Mouse (Mus musculus): ENCODE data around the gene Pvalb. TPM values are rescaled to one million over a fixed set of nuclear protein-coding genes. Genes with fewer than 3 reads are reported as not detected.

The Pvalb gene
- total RNA-seq, 1 experiment: not detected

DNA sequence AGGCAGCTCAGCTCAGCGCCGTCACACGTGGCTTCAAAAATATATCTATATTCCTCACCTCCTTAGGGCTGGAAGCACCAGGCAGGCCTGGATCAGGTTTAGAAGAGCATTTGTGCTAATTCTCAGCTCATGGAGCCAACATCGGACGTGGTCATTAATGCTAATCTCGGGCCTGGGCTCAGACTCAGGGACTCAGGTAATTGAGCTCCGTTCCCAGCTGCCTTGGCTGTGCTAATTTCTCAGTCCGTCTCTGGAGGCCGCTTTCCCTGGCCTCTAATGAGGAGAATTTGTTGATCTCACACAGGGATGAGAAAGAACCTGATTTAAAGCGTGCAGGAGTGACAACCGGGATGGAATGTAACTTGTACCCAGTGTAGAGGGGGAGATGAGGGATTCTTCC is 41.7 kb downstream of the Pvalb start:
- no peaks in the 10 kb centered on the region for H3K9me3 ChIP-seq (ENCODE audit: control insufficient read depth, insufficient read depth, low read depth, low read length)
- no peak for TF ChIP-seq MAFK (IDR thresholded peaks at IDR 0.05; ENCODE audit: insufficient read depth, low read depth, low read length)
- TF ChIP-seq ZNF384 (IDR thresholded peaks at IDR 0.05; ENCODE audit: low read depth, low read length): no peak
- TF ChIP-seq ZC3H11A (IDR thresholded peaks at IDR 0.05; ENCODE audit: borderline replicate concordance, low read depth, low read length): no peak
- TF ChIP-seq CHD2 (IDR thresholded peaks at IDR 0.05; ENCODE audit: low read depth, low read length): no peak
- H3K36me3 ChIP-seq (ENCODE audit: control insufficient read depth, insufficient read depth, low read length, poor library complexity, severe bottlenecking): peaks cover 8% of the 10 kb centered on the region; the same call in 1 of the 2 replicates
- DNase-seq (ENCODE audit: low read depth, low spot score): no peak
- in situ Hi-C loops (cut with MboI; ENCODE audit: low sequenced_read_pairs in 2 of 2, unreplicated experiment in 2 of 2): no loop called here
- no peak overlapping the region for H3K9ac ChIP-seq (ENCODE audit: insufficient read depth, low read depth, low read length, poor library complexity, severe bottlenecking)
- H3K4me1 ChIP-seq (ENCODE audit: control insufficient read depth in 2 of 2, insufficient read depth in 2 of 2, low read length in 2 of 2, poor library complexity in 1 of 2): no peaks in the 10 kb centered on the region
- no peak overlapping the region for H3K4me3 ChIP-seq (ENCODE audit: insufficient read depth in 1 of 2, low read depth in 1 of 2, low read length in 2 of 2, poor library complexity in 1 of 2, severe bottlenecking in 1 of 2)
- H3K27ac ChIP-seq (ENCODE audit: insufficient read depth, low read depth, low read length, poor library complexity, severe bottlenecking): no peak overlapping the region; the same call in 1 of the 2 replicates

DNA sequence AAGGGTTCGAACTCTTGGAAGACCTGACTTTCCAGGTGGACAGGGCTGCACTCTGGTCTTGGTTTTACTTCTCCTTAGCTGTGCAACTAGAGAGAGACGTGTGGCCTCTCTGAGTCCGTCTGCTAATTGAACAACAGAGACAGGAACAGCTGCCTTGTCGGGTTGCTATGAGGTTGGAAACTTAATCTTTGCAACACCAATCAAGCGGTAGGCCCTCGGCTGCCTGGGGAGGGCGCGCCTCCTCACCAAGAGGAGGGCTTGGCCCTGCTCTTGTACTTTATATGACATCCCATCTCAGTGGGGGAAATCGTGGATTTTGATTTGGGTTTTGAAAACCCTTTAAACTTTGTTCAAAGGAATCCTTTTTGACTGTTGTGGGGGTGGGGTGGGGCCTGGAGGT is 44.3 kb downstream of the Pvalb start:
- H3K27ac ChIP-seq (ENCODE audit: insufficient read depth, low read depth, low read length, poor library complexity, severe bottlenecking): no peak overlapping the region
- TF ChIP-seq ZNF384 (IDR thresholded peaks at IDR 0.05; ENCODE audit: low read depth, low read length): no peak
- no peak for TF ChIP-seq CHD2 (IDR thresholded peaks at IDR 0.05; ENCODE audit: low read depth, low read length)
- TF ChIP-seq HCFC1 (IDR thresholded peaks at IDR 0.05; ENCODE audit: borderline replicate concordance, insufficient read depth, low read length): no peak
- TF ChIP-seq ZC3H11A (IDR thresholded peaks at IDR 0.05; ENCODE audit: borderline replicate concordance, low read depth, low read length): no peak
- TF ChIP-seq MAFK (IDR thresholded peaks at IDR 0.05; ENCODE audit: insufficient read depth, low read depth, low read length): no peak
- H3K4me3 ChIP-seq (ENCODE audit: insufficient read depth in 1 of 2, low read depth in 1 of 2, low read length in 2 of 2, poor library complexity in 1 of 2, severe bottlenecking in 1 of 2): no peak overlapping the region
- no peak for DNase-seq (ENCODE audit: low read depth, low spot score)
- in situ Hi-C loops (cut with MboI; ENCODE audit: low sequenced_read_pairs in 2 of 2, unreplicated experiment in 2 of 2): no loop called here
- H3K9me3 ChIP-seq (ENCODE audit: control insufficient read depth, insufficient read depth, low read depth, low read length): no peaks in the 10 kb centered on the region
- no peak overlapping the region for H3K9ac ChIP-seq (ENCODE audit: insufficient read depth, low read depth, low read length, poor library complexity, severe bottlenecking)
- H3K36me3 ChIP-seq (ENCODE audit: control insufficient read depth, insufficient read depth, low read length, poor library complexity, severe bottlenecking): peaks cover 8% of the 10 kb centered on the region; the same call in 1 of the 2 replicates
- H3K4me1 ChIP-seq (ENCODE audit: control insufficient read depth in 2 of 2, insufficient read depth in 2 of 2, low read length in 2 of 2, poor library complexity in 1 of 2): no peaks in the 10 kb centered on the region

DNA sequence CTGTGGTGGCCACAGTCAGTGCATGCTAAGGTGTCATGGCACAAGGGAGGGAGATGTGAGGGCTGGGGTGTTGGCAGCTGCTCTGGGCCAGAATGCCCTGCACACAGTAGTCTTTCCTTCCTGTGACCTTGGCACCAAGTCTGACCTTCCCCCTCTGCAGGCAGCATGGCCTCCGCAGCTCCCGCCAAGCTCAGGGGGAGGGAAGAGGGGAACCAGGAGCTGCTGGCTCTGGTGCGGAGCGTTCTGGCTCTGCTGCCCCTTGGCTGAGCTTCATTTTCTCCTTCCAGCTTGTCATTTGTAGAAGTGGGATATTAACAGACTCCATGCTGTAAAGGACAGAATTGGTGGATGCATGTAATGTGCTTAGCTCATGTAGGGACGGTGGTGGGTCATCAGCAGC is 47.9 kb downstream of the Pvalb start:
- no peak for TF ChIP-seq CHD2 (IDR thresholded peaks at IDR 0.05; ENCODE audit: low read depth, low read length)
- TF ChIP-seq HCFC1 (IDR thresholded peaks at IDR 0.05; ENCODE audit: borderline replicate concordance, insufficient read depth, low read length): no peak
- no peak for TF ChIP-seq ZNF384 (IDR thresholded peaks at IDR 0.05; ENCODE audit: low read depth, low read length)
- TF ChIP-seq ZC3H11A (IDR thresholded peaks at IDR 0.05; ENCODE audit: borderline replicate concordance, low read depth, low read length): no peak
- no peak for TF ChIP-seq MAFK (IDR thresholded peaks at IDR 0.05; ENCODE audit: insufficient read depth, low read depth, low read length)
- Histone ChIP-seq H3K9me3 (ENCODE audit: control insufficient read depth, insufficient read depth, low read depth, low read length) (no peaks in the 10 kb centered on the region), H3K36me3 (ENCODE audit: control insufficient read depth, insufficient read depth, low read length, poor library complexity, severe bottlenecking) (peaks cover 3% of the 10 kb centered on the region; the same call in 1 of the 2 replicates), H3K9ac (ENCODE audit: insufficient read depth, low read depth, low read length, poor library complexity, severe bottlenecking) (no peak overlapping the region), H3K27ac (ENCODE audit: insufficient read depth, low read depth, low read length, poor library complexity, severe bottlenecking) (no peak overlapping the region), H3K4me1 (ENCODE audit: control insufficient read depth in 2 of 2, insufficient read depth in 2 of 2, low read length in 2 of 2, poor library complexity in 1 of 2) (no peaks in the 10 kb centered on the region), H3K4me3 (ENCODE audit: insufficient read depth in 1 of 2, low read depth in 1 of 2, low read length in 2 of 2, poor library complexity in 1 of 2, severe bottlenecking in 1 of 2) (no peak overlapping the region)
- in situ Hi-C loops (cut with MboI; ENCODE audit: low sequenced_read_pairs in 2 of 2, unreplicated experiment in 2 of 2): no loop called here
- no peak for DNase-seq (ENCODE audit: low read depth, low spot score)

DNA sequence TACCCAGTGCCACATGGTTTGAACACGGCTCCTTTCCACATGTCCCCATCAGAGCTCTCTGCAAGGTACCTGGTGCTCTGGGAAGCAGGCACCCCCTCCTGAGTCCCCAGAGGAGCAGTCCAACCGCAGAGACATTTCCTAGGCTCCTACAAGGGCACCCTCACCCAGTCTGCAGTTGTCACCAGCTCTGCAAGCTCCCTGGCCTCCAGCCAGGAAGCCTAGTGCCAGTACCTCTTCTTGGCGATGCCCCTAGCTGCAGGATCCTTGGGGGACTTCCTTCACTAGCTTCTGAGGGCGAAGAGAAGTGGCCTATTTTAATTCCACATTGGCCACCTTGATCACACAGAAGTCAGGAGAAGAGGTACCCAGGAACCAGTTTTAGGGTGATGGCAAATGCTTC is 48.4 kb downstream of the Pvalb start:
- TF ChIP-seq CHD2 (IDR thresholded peaks at IDR 0.05; ENCODE audit: low read depth, low read length): no peak
- no peak for TF ChIP-seq ZNF384 (IDR thresholded peaks at IDR 0.05; ENCODE audit: low read depth, low read length)
- no peak for TF ChIP-seq MAFK (IDR thresholded peaks at IDR 0.05; ENCODE audit: insufficient read depth, low read depth, low read length)
- no peak for TF ChIP-seq HCFC1 (IDR thresholded peaks at IDR 0.05; ENCODE audit: borderline replicate concordance, insufficient read depth, low read length)
- TF ChIP-seq ZC3H11A (IDR thresholded peaks at IDR 0.05; ENCODE audit: borderline replicate concordance, low read depth, low read length): no peak
- Histone ChIP-seq H3K27ac (ENCODE audit: insufficient read depth, low read depth, low read length, poor library complexity, severe bottlenecking) (no peak overlapping the region), H3K4me1 (ENCODE audit: control insufficient read depth in 2 of 2, insufficient read depth in 2 of 2, low read length in 2 of 2, poor library complexity in 1 of 2) (no peaks in the 10 kb centered on the region), H3K9me3 (ENCODE audit: control insufficient read depth, insufficient read depth, low read depth, low read length) (no peaks in the 10 kb centered on the region), H3K4me3 (ENCODE audit: insufficient read depth in 1 of 2, low read depth in 1 of 2, low read length in 2 of 2, poor library complexity in 1 of 2, severe bottlenecking in 1 of 2) (no peak overlapping the region), H3K36me3 (ENCODE audit: control insufficient read depth, insufficient read depth, low read length, poor library complexity, severe bottlenecking) (no peaks in the 10 kb centered on the region), H3K9ac (ENCODE audit: insufficient read depth, low read depth, low read length, poor library complexity, severe bottlenecking) (no peak overlapping the region)
- in situ Hi-C loops (cut with MboI; ENCODE audit: low sequenced_read_pairs in 2 of 2, unreplicated experiment in 2 of 2): no loop called here
- DNase-seq (ENCODE audit: low read depth, low spot score): no peak

DNA sequence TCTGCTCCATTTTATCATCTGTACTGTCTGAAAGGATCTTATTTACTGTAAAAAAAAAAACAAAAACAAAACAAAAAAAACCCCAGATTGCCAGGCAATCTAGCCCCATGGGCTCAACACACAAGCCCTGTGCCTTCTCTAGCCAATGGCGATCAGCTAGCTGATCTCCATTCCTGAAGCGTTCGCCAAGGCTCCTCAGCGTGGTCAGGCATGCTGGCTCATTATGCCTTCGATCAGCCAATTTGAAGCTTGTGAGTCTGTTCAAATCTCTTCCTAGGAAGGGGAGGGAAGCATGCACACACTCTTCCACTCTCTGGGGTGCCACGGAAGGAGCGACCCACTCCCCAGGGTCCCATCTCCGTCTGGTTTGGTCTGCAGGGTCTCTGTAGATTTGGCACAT is 48.9 kb downstream of the Pvalb start:
- in situ Hi-C loops (cut with MboI; ENCODE audit: low sequenced_read_pairs in 2 of 2, unreplicated experiment in 2 of 2): no loop called here
- no peak overlapping the region for H3K27ac ChIP-seq (ENCODE audit: insufficient read depth, low read depth, low read length, poor library complexity, severe bottlenecking)
- no peaks in the 10 kb centered on the region for H3K36me3 ChIP-seq (ENCODE audit: control insufficient read depth, insufficient read depth, low read length, poor library complexity, severe bottlenecking)
- no peak for DNase-seq (ENCODE audit: low read depth, low spot score)
- H3K9ac ChIP-seq (ENCODE audit: insufficient read depth, low read depth, low read length, poor library complexity, severe bottlenecking): no peak overlapping the region
- no peak overlapping the region for H3K4me3 ChIP-seq (ENCODE audit: insufficient read depth in 1 of 2, low read depth in 1 of 2, low read length in 2 of 2, poor library complexity in 1 of 2, severe bottlenecking in 1 of 2)
- TF ChIP-seq MAFK (IDR thresholded peaks at IDR 0.05; ENCODE audit: insufficient read depth, low read depth, low read length) (no peak), ZNF384 (IDR thresholded peaks at IDR 0.05; ENCODE audit: low read depth, low read length) (no peak), ZC3H11A (IDR thresholded peaks at IDR 0.05; ENCODE audit: borderline replicate concordance, low read depth, low read length) (no peak), CHD2 (IDR thresholded peaks at IDR 0.05; ENCODE audit: low read depth, low read length) (no peak), HCFC1 (IDR thresholded peaks at IDR 0.05; ENCODE audit: borderline replicate concordance, insufficient read depth, low read length) (no peak)
- H3K4me1 ChIP-seq (ENCODE audit: control insufficient read depth in 2 of 2, insufficient read depth in 2 of 2, low read length in 2 of 2, poor library complexity in 1 of 2): no peaks in the 10 kb centered on the region
- H3K9me3 ChIP-seq (ENCODE audit: control insufficient read depth, insufficient read depth, low read depth, low read length): no peaks in the 10 kb centered on the region

Measured in ES-E14 (cell line).